Mouse (Mus musculus) forebrain, embryonic 16.5 days (tissue): ENCODE results near the gene Ccnd3. TPM values are rescaled to one million over a fixed set of nuclear protein-coding genes. Genes with fewer than 3 reads are reported as not detected.

Experiments used
- ATAC-seq: fragments of 200-750 bp; cut with Nextera tagmentation; 2 replicates; pipeline ENCODE4 v1.8.0; 2017; ENCODE audit warnings: mild to moderate bottlenecking, moderate library complexity
- H3K27ac ChIP-seq: fragments of 300-500 bp; sonication (generic); 2 replicates; pipeline ENCODE4 v1.5.1; 2014; ENCODE audit warnings: low read length, control low read depth
- H3K27me3 ChIP-seq: fragments of 300-500 bp; sonication (generic); replicated peaks from 2 replicates; pipeline ENCODE4 v1.6.1; 2014; ENCODE audit warnings: low read length; ENCODE audit not compliant: control insufficient read depth, insufficient read depth
- H3K36me3 ChIP-seq: fragments of 300-500 bp; sonication (generic); 2 replicates; pipeline ENCODE4 v1.6.1; 2014; ENCODE audit not compliant: control insufficient read depth, insufficient read depth
- H3K4me1 ChIP-seq: fragments of 300-500 bp; sonication (generic); replicated peaks from 2 replicates; pipeline ENCODE4 v1.6.1; 2014; ENCODE audit warnings: low read length; ENCODE audit not compliant: control insufficient read depth, insufficient read depth
- H3K4me2 ChIP-seq: fragments of 300-500 bp; sonication (generic); 2 replicates; pipeline ENCODE4 v1.6.1; 2014; ENCODE audit warnings: mild to moderate bottlenecking, low read length, control low read depth
- H3K4me3 ChIP-seq: fragments of 300-500 bp; sonication (generic); replicated peaks from 2 replicates; pipeline ENCODE4 v1.5.1; 2014; ENCODE audit warnings: mild to moderate bottlenecking, low read length, control low read depth
- H3K9ac ChIP-seq: fragments of 300-500 bp; sonication (generic); replicated peaks from 2 replicates; pipeline ENCODE4 v1.6.1; 2014; ENCODE audit warnings: low read depth, low read length, control low read depth
- H3K9me3 ChIP-seq: fragments of 300-500 bp; sonication (generic); 2 replicates; pipeline ENCODE4 v1.6.1; 2016; ENCODE audit warnings: low read length; ENCODE audit not compliant: control insufficient read depth
- WGBS: fragments of 180-500 bp; shearing (Covaris S2); extraction: QIAGEN DNeasy Blood & Tissue Kit; methylation state at CpG from one replicate; pipeline ENCODE4 v1.1.7; 2014; 5-methylcytosine and 5-hydroxymethylcytosine counted together
- polyA plus RNA-seq: library from polyadenylated mRNA; unstranded; fragments of >200 nt; fragmentation: Nextera tagmentation; extraction: Ambion mirVana; gene quantifications from 2 replicates; pipeline ENCODE4 v1.2.1, GENCODE M21; 2015

Ccnd3 gene
- polyA plus RNA-seq, 1 experiment from 2014 or later: 58.5 TPM

- no peak overlapping the region for H3K4me2 ChIP-seq
- H3K27me3 ChIP-seq: no peaks in the 10 kb centered on the region
- no peak overlapping the region for H3K27ac ChIP-seq
- H3K4me3 ChIP-seq: no peak overlapping the region
- no peak overlapping the region for H3K9ac ChIP-seq
- ATAC-seq: no peak
- H3K4me1 ChIP-seq: peaks cover 2% of the 10 kb centered on the region; the same call in 1 of the 2 replicates
- H3K36me3 ChIP-seq: no peaks in the 10 kb centered on the region
- 57% methylated on average over 10 of the region's 10 CpGs for WGBS
- no peaks in the 10 kb centered on the region for H3K9me3 ChIP-seq
Observed at GRCm38 (mm10) chr17:47568951-47569527, 64.2 kb downstream of the Ccnd3 start.

GRCm38 (mm10) chr17:47571621-47572020 is 66.8 kb downstream of the Ccnd3 start:
- no peak overlapping the region for H3K4me2 ChIP-seq
- no peaks in the 10 kb centered on the region for H3K4me1 ChIP-seq
- no peaks in the 10 kb centered on the region for H3K27me3 ChIP-seq
- WGBS: 25% methylated on average over 7 of the region's 7 CpGs
- H3K27ac ChIP-seq: no peak overlapping the region
- no peak for ATAC-seq
- no peak overlapping the region for H3K9ac ChIP-seq
- H3K9me3 ChIP-seq: no peaks in the 10 kb centered on the region
- H3K36me3 ChIP-seq: no peaks in the 10 kb centered on the region
- no peak overlapping the region for H3K4me3 ChIP-seq

GRCm38 (mm10) chr17:47572436-47572835 is 67.6 kb downstream of the Ccnd3 start:
- H3K36me3 ChIP-seq: no peaks in the 10 kb centered on the region
- ATAC-seq: no peak
- H3K9ac ChIP-seq: no peak overlapping the region
- no peaks in the 10 kb centered on the region for H3K9me3 ChIP-seq
- no peaks in the 10 kb centered on the region for H3K27me3 ChIP-seq
- H3K4me1 ChIP-seq: no peaks in the 10 kb centered on the region
- H3K4me2 ChIP-seq: no peak overlapping the region
- H3K4me3 ChIP-seq: no peak overlapping the region
- no peak overlapping the region for H3K27ac ChIP-seq

- no peaks in the 10 kb centered on the region for H3K27me3 ChIP-seq
- ATAC-seq: no peak
- WGBS: 77% methylated on average over 8 of the region's 8 CpGs
- H3K4me1 ChIP-seq: no peaks in the 10 kb centered on the region
- no peak overlapping the region for H3K9ac ChIP-seq
- no peaks in the 10 kb centered on the region for H3K9me3 ChIP-seq
- H3K27ac ChIP-seq: no peak overlapping the region
- H3K36me3 ChIP-seq: no peaks in the 10 kb centered on the region
- H3K4me3 ChIP-seq: no peak overlapping the region
- no peak overlapping the region for H3K4me2 ChIP-seq
Observed at GRCm38 (mm10) chr17:47574028-47574427, 69.2 kb downstream of the Ccnd3 start.

DNA sequence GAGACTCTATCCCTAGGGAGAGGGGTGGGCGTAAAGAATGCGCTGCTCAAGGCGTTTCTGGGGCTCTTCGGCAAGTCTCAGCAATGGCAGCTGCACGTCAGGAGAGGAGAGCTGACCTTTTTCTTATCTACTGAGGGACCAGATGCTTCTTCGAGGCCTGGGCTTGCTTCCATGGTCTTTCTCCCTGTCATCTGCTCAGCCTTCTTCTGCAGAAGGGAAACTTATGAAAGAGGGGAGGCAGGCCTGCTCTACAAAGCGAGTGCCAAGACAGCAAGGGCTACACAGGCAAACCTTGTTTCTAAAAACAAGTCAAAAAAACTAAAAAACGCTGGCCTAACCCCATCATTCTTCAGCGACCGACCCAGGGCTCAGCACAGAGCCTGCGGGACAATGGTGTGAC is 70.0 kb downstream of the Ccnd3 start:
- Histone ChIP-seq H3K4me3 (no peak overlapping the region), H3K9ac (no peak overlapping the region), H3K4me1 (no peaks in the 10 kb centered on the region), H3K36me3 (no peaks in the 10 kb centered on the region), H3K27ac (no peak overlapping the region), H3K4me2 (no peak overlapping the region), H3K9me3 (no peaks in the 10 kb centered on the region), H3K27me3 (no peaks in the 10 kb centered on the region)
- 78% methylated on average over 11 of the region's 11 CpGs for WGBS
- ATAC-seq: no peak

DNA sequence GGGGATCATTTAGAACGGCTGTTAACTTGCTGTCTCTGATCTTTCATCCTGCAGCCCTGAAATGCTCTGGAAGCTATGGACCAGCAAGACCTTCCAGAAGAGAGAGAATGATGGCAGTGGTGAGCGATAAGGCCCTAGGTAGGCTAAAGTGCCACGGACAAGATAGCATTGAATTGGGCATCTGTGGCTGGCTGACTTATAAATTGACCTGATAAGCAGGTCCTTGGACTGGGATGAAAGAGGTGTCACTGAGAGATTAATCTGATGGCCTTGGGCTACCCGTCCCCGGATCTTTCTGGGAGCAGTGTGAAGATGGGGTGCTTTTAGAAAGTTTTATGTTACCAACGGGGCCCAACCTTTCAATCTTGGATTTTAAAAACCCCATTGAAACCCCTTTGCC is 73.8 kb downstream of the Ccnd3 start:
- no peaks in the 10 kb centered on the region for H3K36me3 ChIP-seq
- H3K4me3 ChIP-seq: no peak overlapping the region
- no peak overlapping the region for H3K27ac ChIP-seq
- no peak overlapping the region for H3K4me2 ChIP-seq
- no peak for ATAC-seq
- no peaks in the 10 kb centered on the region for H3K4me1 ChIP-seq
- H3K9me3 ChIP-seq: no peaks in the 10 kb centered on the region
- no peaks in the 10 kb centered on the region for H3K27me3 ChIP-seq
- 92% methylated on average over 6 of the region's 6 CpGs for WGBS
- H3K9ac ChIP-seq: no peak overlapping the region

GRCm38 (mm10) chr17:47580962-47581361 is 76.1 kb downstream of the Ccnd3 start:
- Histone ChIP-seq H3K36me3 (no peaks in the 10 kb centered on the region), H3K4me3 (no peak overlapping the region), H3K9me3 (no peaks in the 10 kb centered on the region), H3K4me1 (no peaks in the 10 kb centered on the region), H3K27me3 (no peaks in the 10 kb centered on the region), H3K4me2 (no peak overlapping the region), H3K27ac (no peak overlapping the region), H3K9ac (no peak overlapping the region)
- WGBS: 92% methylated on average over 4 of the region's 4 CpGs
- ATAC-seq: no peak

DNA sequence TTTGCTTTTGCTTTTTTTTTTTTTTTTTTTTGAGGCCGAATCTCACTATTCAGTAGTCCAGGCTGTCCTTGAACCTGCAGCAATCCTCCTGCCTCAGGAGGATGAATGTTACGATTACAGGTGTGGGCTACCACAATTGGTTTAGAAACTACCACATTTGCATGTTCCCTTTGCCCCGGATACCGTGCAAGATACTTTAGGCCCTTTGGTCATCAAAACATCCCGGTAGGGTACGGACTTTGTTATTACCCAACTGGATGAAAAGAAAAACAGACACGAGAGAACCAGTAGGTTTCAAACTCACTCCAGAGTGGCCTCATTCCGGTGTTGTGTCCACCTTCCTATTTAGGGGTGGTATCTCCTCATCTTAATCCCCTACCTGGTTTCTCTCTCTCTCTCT is 83.7 kb downstream of the Ccnd3 start:
- 87% methylated on average over 8 of the region's 8 CpGs for WGBS

GRCm38 (mm10) chr17:47591073-47591472 is 86.2 kb downstream of the Ccnd3 start:
- 87% methylated on average over 3 of the region's 3 CpGs for WGBS
- Histone ChIP-seq H3K27ac (no peak overlapping the region), H3K4me1 (peaks cover 26% of the 10 kb centered on the region), H3K4me3 (no peak overlapping the region), H3K9me3 (no peaks in the 10 kb centered on the region), H3K4me2 (no peak overlapping the region), H3K9ac (no peak overlapping the region), H3K27me3 (no peaks in the 10 kb centered on the region), H3K36me3 (no peaks in the 10 kb centered on the region)
- ATAC-seq: no peak

More for the DNA sequence above, 83.7 kb downstream of the Ccnd3 start:
- H3K4me1 ChIP-seq: peaks cover 4% of the 10 kb centered on the region
- H3K27me3 ChIP-seq: no peaks in the 10 kb centered on the region
- no peak overlapping the region for H3K9ac ChIP-seq
- no peak overlapping the region for H3K27ac ChIP-seq
- H3K9me3 ChIP-seq: no peaks in the 10 kb centered on the region
- H3K36me3 ChIP-seq: no peaks in the 10 kb centered on the region
- no peak overlapping the region for H3K4me2 ChIP-seq
- ATAC-seq: no peak
- H3K4me3 ChIP-seq: no peak overlapping the region
